Mouse (Mus musculus) G1E (cell line): Measurements from ENCODE around the gene Nyx. TPM values are rescaled to one million over a fixed set of nuclear protein-coding genes. Genes with fewer than 3 reads are reported as not detected.

Source experiments
- ATAC-seq: 2 replicates; pipeline ENCODE4 v1.8.0; 2016; ENCODE audit warnings: mild to moderate bottlenecking; ENCODE audit not compliant: insufficient number of reproducible peaks, poor library complexity, low FRiP score, severe bottlenecking; ENCODE audit errors: extremely low read depth
- DNase-seq: peaks from one replicate; pipeline ENCODE4 v3.0.0; 2012; ENCODE audit warnings: low spot score
- H3K27me3 ChIP-seq: 2 replicates; pipeline ENCODE4 v1.6.1; 2012; ENCODE audit warnings: mild to moderate bottlenecking, low read length, inconsistent platforms; ENCODE audit not compliant: insufficient read depth
- H3K36me3 ChIP-seq: replicated peaks from 2 replicates; pipeline ENCODE3; 2012; ENCODE audit warnings: mild to moderate bottlenecking, inconsistent platforms
- H3K4me1 ChIP-seq: 2 replicates; pipeline ENCODE4 v1.6.1; 2012; ENCODE audit warnings: low read depth, low read length, inconsistent platforms, mixed read lengths; ENCODE audit not compliant: insufficient read depth
- H3K4me3 ChIP-seq: 2 replicates; pipeline ENCODE4 v1.5.1; 2012; ENCODE audit warnings: low read depth, mild to moderate bottlenecking, inconsistent platforms, low read length, moderate library complexity, mixed read lengths
- H3K9me3 ChIP-seq: replicated peaks from 2 replicates; pipeline ENCODE4 v1.6.1; 2012; ENCODE audit warnings: inconsistent platforms
- CTCF ChIP-seq: IDR thresholded peaks from 2 replicates; pipeline ENCODE4 v1.5.1; 2012; ENCODE audit warnings: low read depth, low read length, inconsistent platforms, mixed read lengths
- GATA1 ChIP-seq: IDR thresholded peaks from 2 replicates; pipeline ENCODE4 v1.6.1; 2012; ENCODE audit warnings: borderline replicate concordance, low read length, inconsistent platforms, mixed read lengths
- GATA2 ChIP-seq: IDR thresholded peaks from 2 replicates; pipeline ENCODE4 v1.6.1; 2012; ENCODE audit warnings: low read depth, low read length, inconsistent platforms, borderline replicate concordance
- POLR2AphosphoS5 ChIP-seq: IDR thresholded peaks from 2 replicates; pipeline ENCODE4 v1.6.1; 2012; ENCODE audit warnings: low read depth, low read length, inconsistent platforms; ENCODE audit not compliant: insufficient replicate concordance
- TAL1 ChIP-seq: conservative IDR thresholded peaks from 2 replicates; pipeline ENCODE4 v1.6.1; 2012; ENCODE audit warnings: low read depth, low read length, inconsistent platforms, mixed read lengths
- polyA plus RNA-seq: library from polyadenylated mRNA; stranded (reverse); fragments of >175 nt; gene quantifications from 2 replicates; pipeline ENCODE4 v1.2.3, GENCODE M21; 2012
- total RNA-seq, 2 experiments: library from RNA; stranded (forward) in 1 of 2; stranded (reverse) in 1 of 2; fragments of 200-1000 nt in 1 of 2; fragments of >200 nt in 1 of 2; fragmentation: Nextera tagmentation in 1 of 2; gene quantifications; 2 replicates each; pipeline ENCODE4 v1.2.3; 2014 to 2017

The Nyx gene
- total and polyA plus RNA-seq, 3 experiments, result 0.01 to 0.22 TPM; not detected in 1

- TF ChIP-seq TAL1 (no peak), POLR2AphosphoS5 (no peak), GATA2 (no peak), CTCF (no peak), GATA1 (no peak)
- no peak overlapping the region for H3K4me3 ChIP-seq
- H3K9me3 ChIP-seq, result peaks cover 8% of the 10 kb centered on the region; the same call in 1 of the 2 replicates
- no peak for DNase-seq
- no peak for ATAC-seq
- no peaks in the 10 kb centered on the region for H3K4me1 ChIP-seq
- H3K27me3 ChIP-seq, result no peaks in the 10 kb centered on the region
- no peaks in the 10 kb centered on the region for H3K36me3 ChIP-seq
These were observed 23.9 kb downstream of the Nyx start for GRCm38 (mm10) chrX:13489761-13490160.

DNA sequence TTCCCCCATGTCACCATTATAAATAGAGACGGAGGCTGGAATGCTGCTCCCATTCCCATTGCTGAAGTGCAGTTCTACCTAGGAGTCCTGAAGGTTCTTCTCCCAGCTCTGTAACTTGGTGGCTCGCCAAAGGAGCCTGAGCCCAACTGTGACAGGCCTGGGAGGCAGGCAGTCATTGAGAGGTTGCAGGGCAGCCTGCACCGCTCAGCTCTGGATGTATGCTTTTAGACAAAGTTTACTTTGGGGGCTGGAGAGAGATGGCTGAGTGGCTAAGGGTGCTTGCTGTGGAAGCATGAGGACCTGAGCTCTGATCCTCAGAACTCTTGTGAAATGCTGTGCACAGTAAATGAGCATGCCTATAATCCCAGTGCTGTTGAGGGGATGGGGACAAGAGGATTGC is 25.0 kb downstream of the Nyx start:
- TF ChIP-seq TAL1 (no peak), POLR2AphosphoS5 (no peak), CTCF (no peak), GATA2 (no peak), GATA1 (no peak)
- no peak for DNase-seq
- H3K27me3 ChIP-seq, result no peaks in the 10 kb centered on the region
- no peaks in the 10 kb centered on the region for H3K4me1 ChIP-seq
- H3K4me3 ChIP-seq, result no peak overlapping the region
- H3K9me3 ChIP-seq, result peaks cover 6% of the 10 kb centered on the region; the same call in 1 of the 2 replicates
- no peak for ATAC-seq
- H3K36me3 ChIP-seq, result no peaks in the 10 kb centered on the region

GRCm38 (mm10) chrX:13492922-13493321 is 27.0 kb downstream of the Nyx start:
- Histone ChIP-seq H3K36me3 (no peaks in the 10 kb centered on the region), H3K9me3 (no peaks in the 10 kb centered on the region), H3K4me3 (no peak overlapping the region), H3K27me3 (no peaks in the 10 kb centered on the region), H3K4me1 (no peaks in the 10 kb centered on the region)
- ATAC-seq (no peak), DNase-seq (no peak)
- no peak for TF ChIP-seq CTCF
- TF ChIP-seq GATA2, result no peak
- no peak for TF ChIP-seq POLR2AphosphoS5
- no peak for TF ChIP-seq GATA1
- TF ChIP-seq TAL1, result no peak

GRCm38 (mm10) chrX:13494892-13495703 is 29.2 kb downstream of the Nyx start:
- H3K4me1 ChIP-seq, result no peaks in the 10 kb centered on the region

GRCm38 (mm10) chrX:13500284-13500683 is 34.4 kb downstream of the Nyx start:
- DNase-seq (no peak), ATAC-seq (no peak)
- H3K27me3 ChIP-seq, result no peaks in the 10 kb centered on the region
- H3K4me1 ChIP-seq, result 0 out of 2 replicates have a peak, but pooled peaks cover 2% of the 10 kb centered on the region
- H3K4me3 ChIP-seq, result no peak overlapping the region
- no peaks in the 10 kb centered on the region for H3K36me3 ChIP-seq
- TF ChIP-seq GATA2 (no peak), CTCF (no peak), POLR2AphosphoS5 (no peak), TAL1 (no peak)
- no peaks in the 10 kb centered on the region for H3K9me3 ChIP-seq

More at GRCm38 (mm10) chrX:13494892-13495703, 29.2 kb downstream of the Nyx start:
- no peak for TF ChIP-seq TAL1
- no peak for TF ChIP-seq GATA1
- TF ChIP-seq POLR2AphosphoS5, result no peak
- no peak for TF ChIP-seq CTCF
- TF ChIP-seq GATA2, result no peak
- no peak overlapping the region for H3K4me3 ChIP-seq
- ATAC-seq (no peak), DNase-seq (no peak)
- no peaks in the 10 kb centered on the region for H3K9me3 ChIP-seq
- H3K27me3 ChIP-seq, result no peaks in the 10 kb centered on the region
- no peaks in the 10 kb centered on the region for H3K36me3 ChIP-seq

- ATAC-seq (no peak), DNase-seq (no peak)
- H3K9me3 ChIP-seq, result no peaks in the 10 kb centered on the region
- no peaks in the 10 kb centered on the region for H3K36me3 ChIP-seq
- no peak overlapping the region for H3K4me3 ChIP-seq
- no peak for TF ChIP-seq GATA2
- no peak for TF ChIP-seq POLR2AphosphoS5
- TF ChIP-seq CTCF, result no peak
- TF ChIP-seq GATA1, result no peak
- no peak for TF ChIP-seq TAL1
- H3K27me3 ChIP-seq, result no peaks in the 10 kb centered on the region
- 0 out of 2 replicates have a peak, but pooled peaks cover 2% of the 10 kb centered on the region for H3K4me1 ChIP-seq
These were observed 37.0 kb downstream of the Nyx start for GRCm38 (mm10) chrX:13502862-13503375.

- Histone ChIP-seq H3K9me3 (no peaks in the 10 kb centered on the region), H3K27me3 (no peaks in the 10 kb centered on the region), H3K36me3 (no peaks in the 10 kb centered on the region), H3K4me1 (0 out of 2 replicates have a peak, but pooled peaks cover 2% of the 10 kb centered on the region), H3K4me3 (no peak overlapping the region)
- ATAC-seq (no peak), DNase-seq (no peak)
- no peak for TF ChIP-seq TAL1
- TF ChIP-seq GATA2, result no peak
- no peak for TF ChIP-seq POLR2AphosphoS5
- TF ChIP-seq CTCF, result no peak
- TF ChIP-seq GATA1, result no peak
These were observed 38.5 kb downstream of the Nyx start for GRCm38 (mm10) chrX:13504389-13504788.
